Mouse (Mus musculus) testis, adult 2 months (tissue): ENCODE data around the gene Cyld.

ENCODE experiments used
- CTCF ChIP-seq: fragments of 200-500 bp; IDR thresholded peaks from 2 replicates; pipeline ENCODE4 v1.5.1; 2012; ENCODE audit warnings: low read depth, mild to moderate bottlenecking, inconsistent platforms, low read length, moderate library complexity; ENCODE audit not compliant: control insufficient read depth, insufficient read depth, insufficient replicate concordance
- POLR2A ChIP-seq: fragments of 200-500 bp; IDR thresholded peaks from 2 replicates; pipeline ENCODE4 v1.6.1; 2012; ENCODE audit warnings: low read depth, mild to moderate bottlenecking, inconsistent platforms, low read length, moderate library complexity; ENCODE audit not compliant: control insufficient read depth

DNA sequence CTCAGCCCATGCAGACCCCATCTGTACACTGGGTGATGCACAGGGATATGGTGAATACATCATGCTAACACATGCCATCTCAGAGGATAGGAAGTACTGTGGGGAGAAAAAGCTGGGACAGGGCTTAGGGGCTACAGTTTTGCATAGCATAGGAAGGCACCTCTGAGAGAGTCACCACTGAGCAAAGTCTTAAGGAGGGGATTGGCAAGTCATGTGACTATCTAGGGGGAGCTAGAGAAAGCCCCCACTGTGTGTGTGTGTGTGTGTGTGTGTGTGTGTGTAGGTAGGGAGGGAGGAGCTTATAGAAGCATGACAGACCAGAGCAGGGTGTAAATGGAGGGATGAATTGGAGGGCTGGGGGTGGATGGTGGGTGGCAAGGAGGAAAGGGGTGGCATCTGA is 48.5 kb upstream of the Cyld start:
- TF ChIP-seq CTCF = no peak
- TF ChIP-seq POLR2A = no peak
